Mouse (Mus musculus): ENCODE data around the gene B130006D01Rik. TPM values are rescaled to one million over a fixed set of nuclear protein-coding genes. Genes with fewer than 3 reads are reported as not detected.

B130006D01Rik gene
- polyA plus RNA-seq, 1 experiment from 2014 or later: 2.0 TPM

GRCm38 (mm10) chr11:95719356-95719755, 4.0 kb upstream of the B130006D01Rik start:
- 91% methylated on average over 3 of the region's 3 CpGs for WGBS
- no peak for ATAC-seq (ENCODE audit: low FRiP score, low read depth)
- no peak overlapping the region for H3K4me2 ChIP-seq (replicated peaks)

GRCm38 (mm10) chr11:95724466-95724865, 1.1 kb downstream of the B130006D01Rik start:
- H3K27me3 ChIP-seq: no peaks in the 10 kb centered on the region
- no peaks in the 10 kb centered on the region for H3K9me3 ChIP-seq
- WGBS: 93% methylated on average over 4 of the region's 4 CpGs
- no peak overlapping the region for H3K27ac ChIP-seq
- H3K9ac ChIP-seq: no peak overlapping the region
- no peak overlapping the region for H3K4me3 ChIP-seq
- no peaks in the 10 kb centered on the region for H3K36me3 ChIP-seq
- H3K4me2 ChIP-seq (replicated peaks): no peak overlapping the region
- no peak for ATAC-seq (ENCODE audit: low FRiP score, low read depth)
- peaks cover 2% of the 10 kb centered on the region; the same call in 1 of the 2 replicates for H3K4me1 ChIP-seq

More at GRCm38 (mm10) chr11:95719356-95719755, 4.0 kb upstream of the B130006D01Rik start:
- Histone ChIP-seq H3K9me3 (no peaks in the 10 kb centered on the region), H3K4me3 (no peak overlapping the region), H3K4me1 (peaks cover 21% of the 10 kb centered on the region), H3K27ac (no peak overlapping the region), H3K27me3 (no peaks in the 10 kb centered on the region), H3K36me3 (no peaks in the 10 kb centered on the region), H3K9ac (no peak overlapping the region)

- no peak for ATAC-seq (ENCODE audit: low FRiP score, low read depth)
- no peak overlapping the region for H3K27ac ChIP-seq
- H3K36me3 ChIP-seq: no peaks in the 10 kb centered on the region
- H3K9ac ChIP-seq: no peak overlapping the region
- H3K4me2 ChIP-seq (replicated peaks): no peak overlapping the region
- 77% methylated on average over 4 of the region's 4 CpGs for WGBS
- H3K4me3 ChIP-seq: no peak overlapping the region
- H3K9me3 ChIP-seq: no peaks in the 10 kb centered on the region
- H3K27me3 ChIP-seq: no peaks in the 10 kb centered on the region
- H3K4me1 ChIP-seq: peaks cover 2% of the 10 kb centered on the region; the same call in 1 of the 2 replicates
These were observed 2.8 kb downstream of the B130006D01Rik start for GRCm38 (mm10) chr11:95726156-95726555.

- 87% methylated on average over 5 of the region's 5 CpGs for WGBS
These were observed 4.6 kb downstream of the B130006D01Rik start for GRCm38 (mm10) chr11:95727947-95728346.

GRCm38 (mm10) chr11:95728916-95729907, 5.8 kb downstream of the B130006D01Rik start:
- 86% methylated on average over 12 of the region's 12 CpGs for WGBS
- H3K27ac ChIP-seq: no peak overlapping the region; the same call in 1 of the 2 replicates
- H3K9me3 ChIP-seq: no peaks in the 10 kb centered on the region
- H3K4me3 ChIP-seq: no peak overlapping the region
- peaks cover 2% of the 10 kb centered on the region; the same call in 1 of the 2 replicates for H3K4me1 ChIP-seq
- no peaks in the 10 kb centered on the region for H3K27me3 ChIP-seq
- no peak overlapping the region for H3K9ac ChIP-seq
- no peak overlapping the region for H3K4me2 ChIP-seq (replicated peaks)
- no peaks in the 10 kb centered on the region; the same call in 1 of the 2 replicates for H3K36me3 ChIP-seq
- ATAC-seq (ENCODE audit: low FRiP score, low read depth): no peak

More at GRCm38 (mm10) chr11:95727947-95728346, 4.6 kb downstream of the B130006D01Rik start:
- no peaks in the 10 kb centered on the region for H3K36me3 ChIP-seq
- H3K9me3 ChIP-seq: no peaks in the 10 kb centered on the region
- no peak overlapping the region for H3K4me3 ChIP-seq
- H3K4me1 ChIP-seq: peaks cover 2% of the 10 kb centered on the region; the same call in 1 of the 2 replicates
- ATAC-seq (ENCODE audit: low FRiP score, low read depth): no peak
- H3K27me3 ChIP-seq: no peaks in the 10 kb centered on the region
- H3K27ac ChIP-seq: no peak overlapping the region
- no peak overlapping the region for H3K4me2 ChIP-seq (replicated peaks)
- no peak overlapping the region for H3K9ac ChIP-seq

GRCm38 (mm10) chr11:95734485-95734884, 11.1 kb downstream of the B130006D01Rik start:
- Histone ChIP-seq H3K4me3 (no peak overlapping the region), H3K4me1 (peaks cover 5% of the 10 kb centered on the region; the same call in 1 of the 2 replicates), H3K27ac (no peak overlapping the region), H3K36me3 (no peaks in the 10 kb centered on the region; the same call in 1 of the 2 replicates), H3K4me2 (replicated peaks) (no peak overlapping the region), H3K9me3 (no peaks in the 10 kb centered on the region), H3K9ac (no peak overlapping the region), H3K27me3 (no peaks in the 10 kb centered on the region)
- 91% methylated on average over 2 of the region's 2 CpGs for WGBS
- ATAC-seq (ENCODE audit: low FRiP score, low read depth): no peak

- no peak overlapping the region for H3K4me3 ChIP-seq
- no peaks in the 10 kb centered on the region for H3K27me3 ChIP-seq
- peaks cover 5% of the 10 kb centered on the region; the same call in 1 of the 2 replicates for H3K4me1 ChIP-seq
- no peak overlapping the region for H3K4me2 ChIP-seq (replicated peaks)
- no peak overlapping the region for H3K9ac ChIP-seq
- 91% methylated on average over 3 of the region's 3 CpGs for WGBS
- ATAC-seq (ENCODE audit: low FRiP score, low read depth): no peak
- no peak overlapping the region for H3K27ac ChIP-seq
- H3K36me3 ChIP-seq: no peaks in the 10 kb centered on the region; the same call in 1 of the 2 replicates
- no peaks in the 10 kb centered on the region for H3K9me3 ChIP-seq
These were observed 14.4 kb downstream of the B130006D01Rik start for GRCm38 (mm10) chr11:95737811-95738210.

- Histone ChIP-seq H3K27me3 (no peaks in the 10 kb centered on the region), H3K4me3 (no peak overlapping the region), H3K27ac (no peak overlapping the region), H3K4me1 (peaks cover 11% of the 10 kb centered on the region; the same call in 1 of the 2 replicates), H3K9me3 (peaks cover 5% of the 10 kb centered on the region; the same call in 1 of the 2 replicates), H3K4me2 (replicated peaks) (no peak overlapping the region), H3K9ac (no peak overlapping the region), H3K36me3 (peaks cover 14% of the 10 kb centered on the region)
- ATAC-seq (ENCODE audit: low FRiP score, low read depth): no peak
- 92% methylated on average over 2 of the region's 2 CpGs for WGBS
These were observed 21.1 kb downstream of the B130006D01Rik start for GRCm38 (mm10) chr11:95744521-95744920.

- Histone ChIP-seq H3K9ac (no peak overlapping the region), H3K4me1 (peaks cover 11% of the 10 kb centered on the region; the same call in 1 of the 2 replicates), H3K9me3 (peaks cover 5% of the 10 kb centered on the region; the same call in 1 of the 2 replicates), H3K36me3 (peaks cover 30% of the 10 kb centered on the region), H3K4me2 (replicated peaks) (no peak overlapping the region), H3K4me3 (no peak overlapping the region), H3K27me3 (no peaks in the 10 kb centered on the region), H3K27ac (no peak overlapping the region)
- 69% methylated on average over 4 of the region's 4 CpGs for WGBS
- no peak for ATAC-seq (ENCODE audit: low FRiP score, low read depth)
These were observed 23.4 kb downstream of the B130006D01Rik start for GRCm38 (mm10) chr11:95746821-95747220.

- no peak overlapping the region for H3K4me2 ChIP-seq (replicated peaks)
These were observed 24.9 kb downstream of the B130006D01Rik start for GRCm38 (mm10) chr11:95748331-95748730.

GRCm38 (mm10) chr11:95749619-95750018, 26.2 kb downstream of the B130006D01Rik start:
- Histone ChIP-seq H3K27me3 (no peaks in the 10 kb centered on the region), H3K9ac (no peak overlapping the region), H3K4me3 (no peak overlapping the region), H3K4me2 (replicated peaks) (no peak overlapping the region), H3K36me3 (peaks cover 42% of the 10 kb centered on the region), H3K9me3 (peaks cover 5% of the 10 kb centered on the region; the same call in 1 of the 2 replicates), H3K4me1 (peaks cover 11% of the 10 kb centered on the region; the same call in 1 of the 2 replicates), H3K27ac (no peak overlapping the region)
- 85% methylated on average over 15 of the region's 15 CpGs for WGBS
- ATAC-seq (ENCODE audit: low FRiP score, low read depth): no peak

More at GRCm38 (mm10) chr11:95748331-95748730, 24.9 kb downstream of the B130006D01Rik start:
- Histone ChIP-seq H3K9me3 (peaks cover 5% of the 10 kb centered on the region; the same call in 1 of the 2 replicates), H3K36me3 (peaks cover 35% of the 10 kb centered on the region), H3K4me3 (no peak overlapping the region), H3K27me3 (no peaks in the 10 kb centered on the region), H3K27ac (no peak overlapping the region), H3K4me1 (peaks cover 11% of the 10 kb centered on the region; the same call in 1 of the 2 replicates), H3K9ac (no peak overlapping the region)
- ATAC-seq (ENCODE audit: low FRiP score, low read depth): no peak
- 89% methylated on average over 5 of the region's 5 CpGs for WGBS

GRCm38 (mm10) chr11:95750995-95751394, 27.6 kb downstream of the B130006D01Rik start:
- peaks cover 2% of the 10 kb centered on the region; the same call in 1 of the 2 replicates for H3K9me3 ChIP-seq
- H3K27me3 ChIP-seq: no peaks in the 10 kb centered on the region
- H3K36me3 ChIP-seq: peaks cover 56% of the 10 kb centered on the region
- 0 out of 2 replicates have a peak, but pooled peaks have one; percentile 59 for ATAC-seq (ENCODE audit: low FRiP score, low read depth)
- no peak overlapping the region for H3K27ac ChIP-seq
- no peak overlapping the region for H3K4me2 ChIP-seq (replicated peaks)
- H3K9ac ChIP-seq: no peak overlapping the region
- WGBS: 31% methylated on average over 1 of the region's 1 CpGs
- H3K4me3 ChIP-seq: no peak overlapping the region
- peaks cover 11% of the 10 kb centered on the region; the same call in 1 of the 2 replicates for H3K4me1 ChIP-seq

Data from limb, embryonic 13.5 days (tissue).